Mouse (Mus musculus) WW6 (cell line): ENCODE results near the gene Iqsec2.

Experiments used
- DNase-seq: peaks from one replicate; pipeline ENCODE4 v3.0.0-alpha.2; 2013; ENCODE audit warnings: low read depth, low spot score

Gene Iqsec2

GRCm38 (mm10) chrX:152244492-152245189, 100.6 kb downstream of the Iqsec2 start:
- no peak for DNase-seq

GRCm38 (mm10) chrX:152271189-152271588, 127.1 kb downstream of the Iqsec2 start:
- DNase-seq: no peak
